Comparison of ENCODE assay signal across 24 mouse cellular contexts in the genomic region with DNA sequence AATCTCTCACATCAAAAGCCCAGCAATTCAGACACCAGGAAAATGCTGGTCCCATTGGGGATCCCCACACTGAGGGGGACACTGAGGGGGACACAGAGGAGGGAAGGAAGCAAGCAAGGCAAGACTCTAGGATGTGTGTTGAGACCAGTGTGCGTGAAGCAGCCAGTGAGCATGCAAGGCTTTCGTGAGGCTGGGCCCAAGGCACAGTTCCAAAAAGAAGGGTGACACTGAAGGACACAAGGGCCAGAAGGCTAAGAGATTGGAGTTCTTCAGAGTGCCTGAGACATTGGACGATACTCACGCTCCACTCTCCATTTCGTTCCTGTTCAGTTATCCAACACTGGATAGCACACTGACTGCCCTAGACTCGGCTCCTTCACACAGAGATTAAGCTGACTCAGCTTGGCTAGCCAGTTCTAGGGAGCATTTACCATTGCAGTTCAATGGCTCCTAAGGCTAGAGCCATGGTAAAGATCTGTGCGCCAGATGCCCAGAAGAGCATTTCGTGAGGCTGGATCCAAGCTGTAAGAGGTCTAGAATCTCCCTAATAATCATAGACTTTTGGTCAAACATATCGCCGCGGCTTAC.
A peak's percentile ranks its signal among the peaks of the same experiment; 100 is the strongest.
DNase-seq lines count a peak whose midpoint lies in the region; ATAC-seq and TF ChIP-seq lines count a peak whose summit lies in the region.
"Had no signal": no experiment of that assay in that cellular context is flagged by ENCODE, and none has a peak within 500 bp of the region (broad histone marks: within the 10 kb centered on the region; RNA-seq: fewer than 3 reads in every experiment).

No protein-coding gene starts in this region.

- no peaks in the 10 kb centered on the region for H3K9me3 ChIP-seq in forebrain, embryonic 10.5 days
- no peaks in the 10 kb centered on the region for H3K9me3 ChIP-seq in forebrain, postnatal 0 days (ENCODE audit: low read length)
- no peaks in the 10 kb centered on the region for H3K9me3 ChIP-seq in hindbrain, embryonic 10.5 days
- H3K9me3 ChIP-seq in hindbrain, embryonic 16.5 days (ENCODE audit: control insufficient read depth, low read length): no peaks in the 10 kb centered on the region
- no peaks in the 10 kb centered on the region for H3K9me3 ChIP-seq in embryonic facial prominence, embryonic 10.5 days
- H3K9me3 ChIP-seq: embryonic facial prominence, embryonic 15.5 days; hindbrain, embryonic 15.5 days; limb, embryonic 15.5 days; liver, embryonic 15.5 days; lung, embryonic 15.5 days; midbrain, embryonic 15.5 days; neural tube, embryonic 13.5 days had no signal

- H3K4me3 ChIP-seq in forebrain, embryonic 10.5 days: no peak overlapping the region
- no peak overlapping the region for H3K4me3 ChIP-seq in forebrain, postnatal 0 days (ENCODE audit: low read depth, low read length)
- H3K4me3 ChIP-seq in hindbrain, embryonic 10.5 days: no peak overlapping the region
- H3K4me3 ChIP-seq in hindbrain, embryonic 16.5 days (ENCODE audit: low read length): no peak overlapping the region
- H3K4me3 ChIP-seq in embryonic facial prominence, embryonic 10.5 days: no peak overlapping the region
- H3K4me3 ChIP-seq in small intestine, adult 2 months (ENCODE audit: low read depth, low read length): no peak overlapping the region
- H3K4me3 ChIP-seq: embryonic facial prominence, embryonic 15.5 days; hindbrain, embryonic 15.5 days; limb, embryonic 15.5 days; liver, embryonic 15.5 days; lung, embryonic 15.5 days; midbrain, embryonic 15.5 days; myocyte; neural tube, embryonic 13.5 days had no signal

- H3K4me2 ChIP-seq in forebrain, postnatal 0 days (ENCODE audit: low read depth): no peak overlapping the region
- H3K4me2 ChIP-seq in hindbrain, embryonic 16.5 days (ENCODE audit: low read length): no peak overlapping the region
- H3K4me2 ChIP-seq: embryonic facial prominence, embryonic 15.5 days; hindbrain, embryonic 15.5 days; limb, embryonic 15.5 days; liver, embryonic 15.5 days; lung, embryonic 15.5 days; midbrain, embryonic 15.5 days; neural tube, embryonic 13.5 days had no signal

- peaks cover 44% of the 10 kb centered on the region for H3K4me1 ChIP-seq in forebrain, embryonic 10.5 days
- peaks cover 4% of the 10 kb centered on the region for H3K4me1 ChIP-seq in forebrain, postnatal 0 days (ENCODE audit: insufficient read depth)
- H3K4me1 ChIP-seq in hindbrain, embryonic 10.5 days (replicated peaks): peaks cover 41% of the 10 kb centered on the region
- peaks cover 14% of the 10 kb centered on the region for H3K4me1 ChIP-seq in hindbrain, embryonic 16.5 days (ENCODE audit: control insufficient read depth, insufficient read depth, low read depth, low read length)
- peaks cover 55% of the 10 kb centered on the region for H3K4me1 ChIP-seq in embryonic facial prominence, embryonic 10.5 days
- peaks cover 10% of the 10 kb centered on the region for H3K4me1 ChIP-seq in small intestine, adult 2 months (ENCODE audit: control insufficient read depth, insufficient read depth, insufficient read length, low read length)

- peaks cover 7% of the 10 kb centered on the region; the same call in 1 of the 2 replicates for H3K27me3 ChIP-seq in forebrain, embryonic 10.5 days (ENCODE audit: poor library complexity, severe bottlenecking)
- no peaks in the 10 kb centered on the region for H3K27me3 ChIP-seq in forebrain, postnatal 0 days (ENCODE audit: insufficient read depth, low read length)
- peaks cover 6% of the 10 kb centered on the region; the same call in 1 of the 2 replicates for H3K27me3 ChIP-seq in hindbrain, embryonic 10.5 days (ENCODE audit: insufficient read depth, poor library complexity, severe bottlenecking)
- no peaks in the 10 kb centered on the region for H3K27me3 ChIP-seq in hindbrain, embryonic 16.5 days (replicated peaks; ENCODE audit: control insufficient read depth, insufficient read depth, low read length)
- peaks cover 14% of the 10 kb centered on the region; the same call in 1 of the 2 replicates for H3K27me3 ChIP-seq in embryonic facial prominence, embryonic 10.5 days (replicated peaks; ENCODE audit: low read depth, poor library complexity, severe bottlenecking)
- no peaks in the 10 kb centered on the region for H3K27me3 ChIP-seq in small intestine, adult 2 months (ENCODE audit: control insufficient read depth, insufficient read depth, low read length)
- H3K27me3 ChIP-seq: embryonic facial prominence, embryonic 15.5 days; hindbrain, embryonic 15.5 days; limb, embryonic 15.5 days; lung, embryonic 15.5 days; midbrain, embryonic 15.5 days; neural tube, embryonic 13.5 days had no signal

- ATAC-seq in forebrain, postnatal 0 days: no peak
- ATAC-seq in hindbrain, embryonic 16.5 days: no peak
- ATAC-seq: midbrain, embryonic 15.5 days had no signal

- no peaks in the 10 kb centered on the region for H3K36me3 ChIP-seq in forebrain, embryonic 10.5 days (replicated peaks)
- no peaks in the 10 kb centered on the region for H3K36me3 ChIP-seq in forebrain, postnatal 0 days (ENCODE audit: insufficient read depth)
- H3K36me3 ChIP-seq in hindbrain, embryonic 10.5 days: no peaks in the 10 kb centered on the region
- no peaks in the 10 kb centered on the region for H3K36me3 ChIP-seq in hindbrain, embryonic 16.5 days (ENCODE audit: control insufficient read depth, insufficient read depth, low read length)
- H3K36me3 ChIP-seq in embryonic facial prominence, embryonic 10.5 days (replicated peaks): no peaks in the 10 kb centered on the region
- H3K36me3 ChIP-seq in small intestine, adult 2 months (ENCODE audit: control insufficient read depth, insufficient read depth, low read length): no peaks in the 10 kb centered on the region
- H3K36me3 ChIP-seq: embryonic facial prominence, embryonic 15.5 days; hindbrain, embryonic 15.5 days; limb, embryonic 15.5 days; liver, embryonic 15.5 days; lung, embryonic 15.5 days; midbrain, embryonic 15.5 days; neural tube, embryonic 13.5 days had no signal

- WGBS in forebrain, embryonic 10.5 days: 96% methylated on average over 11 of the region's 11 CpGs
- 96% methylated on average over 11 of the region's 11 CpGs for WGBS in forebrain, postnatal 0 days
- WGBS in hindbrain, embryonic 10.5 days: 96% methylated on average over 11 of the region's 11 CpGs
- 95% methylated on average over 11 of the region's 11 CpGs for WGBS in hindbrain, embryonic 16.5 days
- 95% methylated on average over 11 of the region's 11 CpGs for WGBS in embryonic facial prominence, embryonic 10.5 days
- 97% methylated on average over 11 of the region's 11 CpGs for WGBS in small intestine, adult 2 months

- no peak for DNase-seq in forebrain, embryonic 10.5 days (ENCODE audit: extremely low spot score, low spot score)
- no peak for DNase-seq in forebrain, postnatal 0 days
- no peak for DNase-seq in hindbrain, embryonic 10.5 days (ENCODE audit: low spot score)
- DNase-seq in embryonic facial prominence, embryonic 10.5 days (ENCODE audit: low spot score): no peak
- DNase-seq in spleen, adult 18-20 months: no peak
- DNase-seq in B cell, adult 2 months: no peak
- DNase-seq: cerebellum, adult 8-10 months; cerebellum, postnatal 36 days; embryo, embryonic 11 days; heart, postnatal 36 days; kidney, postnatal 4 days; lung, postnatal 4 days; right cerebral cortex, adult 18-20 months; right cerebral cortex, postnatal 4 days had no signal

- H3K27ac ChIP-seq in forebrain, embryonic 10.5 days: 0 out of 2 replicates have a peak overlapping the region, but pooled peaks have one; percentile 36
- H3K27ac ChIP-seq in forebrain, postnatal 0 days (ENCODE audit: low read depth, low read length): no peak overlapping the region
- H3K27ac ChIP-seq in hindbrain, embryonic 10.5 days: 0 out of 2 replicates have a peak overlapping the region, but pooled peaks have one; percentile 2
- no peak overlapping the region for H3K27ac ChIP-seq in hindbrain, embryonic 16.5 days (ENCODE audit: low read depth, low read length)
- 0 out of 2 replicates have a peak overlapping the region, but pooled peaks have one; percentile 10 for H3K27ac ChIP-seq in embryonic facial prominence, embryonic 10.5 days (replicated peaks)
- H3K27ac ChIP-seq in small intestine, adult 2 months (ENCODE audit: insufficient read depth, low read depth, low read length): peak overlapping the region; percentile 36; the same call in 1 of the 2 replicates
- H3K27ac ChIP-seq: embryonic facial prominence, embryonic 15.5 days; hindbrain, embryonic 15.5 days; liver, embryonic 15.5 days; lung, embryonic 15.5 days; midbrain, embryonic 15.5 days; neural tube, embryonic 13.5 days had no signal

- TF ChIP-seq CTCF in forebrain, postnatal 0 days (IDR thresholded peaks at IDR 0.05; ENCODE audit: low read depth): no peak
- no peak for TF ChIP-seq CTCF in small intestine, adult 2 months (IDR thresholded peaks at IDR 0.05; ENCODE audit: extremely low read depth, insufficient read length, insufficient replicate concordance, low read depth, low read length)

- TF ChIP-seq POLR2A in small intestine, adult 2 months (IDR thresholded peaks at IDR 0.05; ENCODE audit: low read depth, low read length): no peak

- no peak overlapping the region for H3K9ac ChIP-seq in forebrain, postnatal 0 days
- H3K9ac ChIP-seq in hindbrain, embryonic 16.5 days (ENCODE audit: low read depth, low read length): no peak overlapping the region
- H3K9ac ChIP-seq: embryonic facial prominence, embryonic 15.5 days; hindbrain, embryonic 15.5 days; limb, embryonic 15.5 days; liver, embryonic 15.5 days; lung, embryonic 15.5 days; midbrain, embryonic 15.5 days; neural tube, embryonic 13.5 days had no signal

Comparison
In these comparisons a context has a peak if more than half of its experiments do, and no peak if none do; other contexts are left out.
1. H3K27ac ChIP-seq: peak in forebrain, embryonic 10.5 days (single experiment), hindbrain, embryonic 10.5 days (single experiment), embryonic facial prominence, embryonic 10.5 days (single experiment) and small intestine, adult 2 months (single experiment); none in forebrain, postnatal 0 days (single experiment) and hindbrain, embryonic 16.5 days (single experiment).